Mouse (Mus musculus): ENCODE data around the gene Scpep1.

GRCm38 (mm10) chr11:88897624-88898379, 57.5 kb downstream of the Scpep1 start:
- TF ChIP-seq CTCF (IDR thresholded peaks at IDR 0.05; ENCODE audit: extremely low read depth, insufficient read depth, insufficient read length, insufficient replicate concordance) (no peak), POLR2A (IDR thresholded peaks at IDR 0.05; ENCODE audit: low read depth, low read length) (no peak)
